Mouse (Mus musculus) embryonic facial prominence, embryonic 14.5 days (tissue): ENCODE measurements at regions not wholly inside any gene's neighbourhood (a gene's known extent, or its start where the extent isn't known, plus 50 kb on each side); places are given as distances from the start of the nearest gene placed in this dataset.
A peak's percentile ranks its signal among the peaks of the same experiment; 100 is the strongest.

ENCODE experiments used
- ATAC-seq: fragments of 200-750 bp; cut with Nextera tagmentation; 2 replicates; pipeline ENCODE4 v1.8.0; 2017; ENCODE audit warnings: low read depth, moderate number of reproducible peaks, moderate TSS enrichment
- DNase-seq: peaks from one replicate; pipeline ENCODE4 v3.0.0-alpha.2; 2015; ENCODE audit warnings: low spot score
- H3K27ac ChIP-seq: fragments of 300-500 bp; sonication (generic); replicated peaks from 2 replicates; pipeline ENCODE4 v1.5.1; 2014; ENCODE audit warnings: low read depth, mild to moderate bottlenecking, low read length, moderate library complexity
- H3K27me3 ChIP-seq: fragments of 300-500 bp; sonication (generic); replicated peaks from 2 replicates; pipeline ENCODE4 v1.6.1; 2014; ENCODE audit warnings: low read length; ENCODE audit not compliant: control insufficient read depth, insufficient read depth
- H3K36me3 ChIP-seq: fragments of 300-500 bp; sonication (generic); 2 replicates; pipeline ENCODE4 v1.6.1; 2014; ENCODE audit warnings: low read length, mixed read lengths; ENCODE audit not compliant: control insufficient read depth, insufficient read depth
- H3K4me1 ChIP-seq: fragments of 300-500 bp; sonication (generic); 2 replicates; pipeline ENCODE4 v1.6.1; 2014; ENCODE audit warnings: antibody characterized with exemption, low read length; ENCODE audit not compliant: control insufficient read depth, insufficient read depth
- H3K4me2 ChIP-seq: fragments of 300-500 bp; sonication (generic); 2 replicates; pipeline ENCODE4 v1.6.1; 2014; ENCODE audit warnings: low read depth, mild to moderate bottlenecking, low read length, moderate library complexity, mixed read lengths
- H3K4me3 ChIP-seq: fragments of 300-500 bp; sonication (generic); 2 replicates; pipeline ENCODE4 v1.5.1; 2014; ENCODE audit warnings: low read depth, mild to moderate bottlenecking, low read length
- H3K9ac ChIP-seq: fragments of 300-500 bp; sonication (generic); 2 replicates; pipeline ENCODE4 v1.6.1; 2014; ENCODE audit warnings: low read depth, mild to moderate bottlenecking, low read length, moderate library complexity, mixed read lengths
- H3K9me3 ChIP-seq: fragments of 300-500 bp; sonication (generic); 2 replicates; pipeline ENCODE4 v1.6.1; 2016; ENCODE audit warnings: low read length; ENCODE audit not compliant: control insufficient read depth
- WGBS: fragments of 180-500 bp; shearing (Covaris S2); extraction: QIAGEN DNeasy Blood & Tissue Kit; methylation state at CpG from one replicate; pipeline ENCODE4 v1.1.7; 2014; 5-methylcytosine and 5-hydroxymethylcytosine counted together

- H3K9me3 ChIP-seq = no peaks in the 10 kb centered on the region
- ATAC-seq = no peak
- H3K4me3 ChIP-seq = no peak overlapping the region
- no peak overlapping the region for H3K9ac ChIP-seq
- no peak for DNase-seq
- no peak overlapping the region for H3K4me2 ChIP-seq
- no peaks in the 10 kb centered on the region for H3K4me1 ChIP-seq
- no peak overlapping the region for H3K27ac ChIP-seq
- H3K36me3 ChIP-seq = no peaks in the 10 kb centered on the region
- H3K27me3 ChIP-seq = no peaks in the 10 kb centered on the region
Observed at GRCm38 (mm10) chr12:43123160-43123559, 1087.0 kb downstream of the Dnajb9 start.

DNA sequence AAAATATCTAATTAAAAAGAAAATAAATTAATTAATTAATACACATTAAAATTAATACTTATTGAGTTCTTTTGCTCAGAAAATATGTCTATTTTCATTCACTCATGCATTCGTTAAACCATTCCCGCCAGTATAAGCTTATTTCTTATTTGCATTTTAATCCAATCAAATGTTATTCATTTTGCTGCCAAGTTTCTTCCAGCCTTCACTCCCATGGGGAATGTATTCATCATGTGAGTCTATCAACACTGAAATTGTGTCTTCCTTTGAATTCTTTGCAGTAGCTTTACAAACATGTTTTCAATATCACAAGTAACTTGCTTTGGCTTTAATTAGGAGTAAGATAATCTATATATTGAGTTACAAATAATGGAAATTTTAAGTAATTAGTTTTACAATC is 1098.0 kb downstream of the Dnajb9 start:
- no peaks in the 10 kb centered on the region for H3K36me3 ChIP-seq
- H3K27ac ChIP-seq = no peak overlapping the region
- WGBS = 78% methylated on average over 2 of the region's 2 CpGs
- H3K27me3 ChIP-seq = no peaks in the 10 kb centered on the region
- no peak overlapping the region for H3K4me3 ChIP-seq
- H3K9me3 ChIP-seq = no peaks in the 10 kb centered on the region
- ATAC-seq = no peak
- no peak overlapping the region for H3K4me2 ChIP-seq
- DNase-seq = peak; percentile 8
- no peak overlapping the region for H3K9ac ChIP-seq
- H3K4me1 ChIP-seq = no peaks in the 10 kb centered on the region

- no peak for DNase-seq
- no peak overlapping the region for H3K4me2 ChIP-seq
- H3K4me1 ChIP-seq = no peaks in the 10 kb centered on the region
- no peaks in the 10 kb centered on the region for H3K9me3 ChIP-seq
- no peak overlapping the region for H3K4me3 ChIP-seq
- ATAC-seq = no peak
- no peak overlapping the region for H3K27ac ChIP-seq
- no peaks in the 10 kb centered on the region for H3K36me3 ChIP-seq
- H3K9ac ChIP-seq = no peak overlapping the region
- H3K27me3 ChIP-seq = no peaks in the 10 kb centered on the region
Observed at GRCm38 (mm10) chr12:43099382-43099781, 1110.7 kb downstream of the Dnajb9 start.

DNA sequence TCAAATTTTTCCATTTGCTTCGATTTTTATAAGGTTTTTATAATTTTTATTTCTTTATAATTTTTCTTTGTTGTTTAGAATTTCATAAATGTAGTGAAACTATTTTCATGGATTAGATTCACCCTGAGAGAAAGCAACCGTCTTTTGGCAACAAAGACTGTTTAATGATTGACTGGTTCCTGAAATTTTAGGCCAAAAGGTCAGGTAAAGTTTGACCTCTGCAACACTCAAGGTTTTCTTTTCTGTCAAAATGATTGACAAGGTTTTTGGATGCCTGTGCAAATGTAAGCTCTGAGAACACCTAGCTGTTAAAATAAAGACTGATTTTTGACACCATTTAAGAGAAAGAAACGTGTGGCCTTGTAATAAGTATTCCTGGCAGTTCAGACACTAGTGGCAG is 1132.0 kb downstream of the Dnajb9 start:
- H3K36me3 ChIP-seq = no peaks in the 10 kb centered on the region
- H3K27ac ChIP-seq = no peak overlapping the region
- H3K4me3 ChIP-seq = no peak overlapping the region
- no peak overlapping the region for H3K4me2 ChIP-seq
- no peak for ATAC-seq
- H3K9me3 ChIP-seq = no peaks in the 10 kb centered on the region
- WGBS = 32% methylated on average over 3 of the region's 3 CpGs
- H3K9ac ChIP-seq = no peak overlapping the region
- no peaks in the 10 kb centered on the region for H3K27me3 ChIP-seq
- H3K4me1 ChIP-seq = no peaks in the 10 kb centered on the region
- DNase-seq = no peak
